Mouse (Mus musculus) layer of hippocampus, adult 11-12 months (tissue): ENCODE data around the gene Sel1l3.

Experiments
- DNase-seq: peaks from one replicate; pipeline ENCODE4 v3.0.0; 2022; ENCODE audit warnings: low spot score

The Sel1l3 gene

DNA sequence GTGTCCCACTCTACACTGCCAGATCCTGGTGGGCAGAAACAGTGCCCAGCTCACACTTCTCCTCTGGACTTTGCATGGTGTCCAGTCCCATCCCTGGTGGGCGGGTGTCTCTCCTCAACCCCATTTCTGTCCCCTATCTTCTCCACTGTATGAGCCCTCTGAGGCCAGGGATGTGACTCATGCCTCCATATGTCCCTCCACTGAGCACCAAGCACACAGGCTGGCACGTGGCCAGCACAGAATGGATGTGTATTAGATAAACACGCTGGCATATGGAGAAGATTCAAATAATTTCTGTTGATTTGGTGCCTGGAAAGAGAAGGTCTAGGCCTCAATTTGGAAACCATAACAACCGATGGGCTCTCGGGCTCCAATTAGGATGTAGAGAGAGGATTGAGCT lies 71.1 kb downstream of the Sel1l3 start:
- peak; percentile 81 for DNase-seq

DNA sequence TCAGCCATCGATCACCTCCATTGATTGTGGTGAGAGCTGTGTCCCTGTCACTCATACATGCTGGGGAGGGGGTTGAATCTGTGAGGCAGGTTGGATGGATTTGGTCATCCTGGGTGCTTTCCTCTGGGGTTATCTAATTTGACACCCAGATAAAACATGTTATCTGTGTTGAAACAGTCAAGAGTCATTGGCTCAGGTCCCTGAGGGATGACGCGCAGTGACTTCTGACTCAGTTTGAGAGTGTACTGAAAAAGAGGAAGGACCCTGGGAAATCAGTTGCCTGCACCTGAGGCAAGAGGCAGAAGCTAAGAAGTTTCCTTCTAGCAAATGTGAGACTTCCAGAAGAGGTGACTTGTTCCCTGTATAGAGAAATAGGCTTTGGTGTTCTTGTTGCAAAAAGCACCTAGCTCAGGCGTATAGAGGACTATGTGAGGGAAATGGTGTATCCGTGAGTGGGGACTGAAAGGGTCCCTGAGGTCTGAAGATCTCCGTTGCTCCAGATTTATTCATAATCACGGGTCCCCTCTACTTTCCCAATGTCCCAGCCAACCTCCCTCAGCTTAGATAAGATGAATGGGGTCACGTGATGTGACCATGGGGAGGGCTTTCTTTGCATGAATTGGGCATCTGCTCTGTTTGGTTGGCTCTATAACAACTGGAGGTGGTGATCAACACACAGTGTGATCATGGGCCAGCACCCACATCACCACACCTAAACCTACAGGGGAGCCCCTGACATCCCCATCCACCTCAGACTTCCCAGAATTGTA lies 73.4 kb downstream of the Sel1l3 start:
- no peak for DNase-seq

DNA sequence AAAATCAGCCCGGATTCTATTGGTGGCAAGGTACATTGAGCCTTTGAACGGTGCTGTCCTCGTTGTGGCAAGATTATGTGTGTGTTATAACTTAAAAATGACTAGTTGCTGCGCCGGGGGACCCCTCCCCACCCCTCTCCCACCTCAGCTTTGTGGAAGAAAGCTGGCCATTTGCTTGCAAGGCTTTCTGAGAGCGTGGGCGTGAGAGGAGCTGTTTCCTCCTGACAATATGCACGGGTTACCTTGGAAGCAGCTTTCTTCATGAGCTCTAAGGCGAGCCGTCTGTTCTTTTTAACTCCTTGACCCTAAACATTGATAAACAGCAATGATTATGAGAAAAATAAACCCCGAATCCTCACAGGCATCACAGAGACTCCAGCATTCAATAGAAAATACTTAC lies 74.2 kb downstream of the Sel1l3 start:
- no peak for DNase-seq

DNA sequence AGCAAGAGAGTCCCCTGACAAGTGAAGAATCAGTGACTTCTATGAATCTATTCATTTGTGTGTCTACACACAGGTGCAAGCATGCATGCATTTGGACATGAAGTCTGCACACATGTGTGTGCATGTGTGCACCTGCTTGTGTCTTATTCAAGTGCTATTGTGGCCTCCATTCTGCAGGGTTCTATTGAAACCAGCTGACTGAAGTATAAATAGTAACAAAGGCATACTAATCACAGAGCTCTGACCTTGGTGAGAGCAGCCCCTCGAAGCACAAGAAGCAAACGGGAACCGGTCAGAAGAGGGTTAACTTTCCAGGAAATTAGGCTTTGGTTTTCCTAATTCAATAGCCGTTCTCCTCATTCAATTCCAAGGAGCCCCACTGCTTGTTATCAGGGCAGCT lies 74.6 kb downstream of the Sel1l3 start:
- DNase-seq: no peak

DNA sequence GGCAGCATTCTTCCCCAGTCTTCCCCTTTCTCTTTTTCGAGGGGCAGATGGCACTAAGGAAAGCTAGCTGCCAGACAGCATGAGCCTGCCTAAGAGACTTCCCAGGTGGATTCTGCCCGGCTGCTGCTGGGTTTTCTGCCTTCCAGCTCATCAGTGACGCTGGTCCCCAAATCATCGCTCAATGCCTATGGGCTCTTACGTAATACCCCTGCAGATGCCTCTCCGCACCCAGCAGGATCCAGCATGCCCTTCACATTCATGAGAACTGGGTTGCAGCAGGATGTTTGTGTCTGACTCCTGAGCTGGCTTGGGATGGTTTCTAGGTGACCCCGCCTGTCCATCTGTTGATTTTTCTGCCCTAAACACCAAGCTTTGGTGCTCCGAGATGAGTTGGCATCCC lies 75.7 kb downstream of the Sel1l3 start:
- peak; percentile 43 for DNase-seq

DNA sequence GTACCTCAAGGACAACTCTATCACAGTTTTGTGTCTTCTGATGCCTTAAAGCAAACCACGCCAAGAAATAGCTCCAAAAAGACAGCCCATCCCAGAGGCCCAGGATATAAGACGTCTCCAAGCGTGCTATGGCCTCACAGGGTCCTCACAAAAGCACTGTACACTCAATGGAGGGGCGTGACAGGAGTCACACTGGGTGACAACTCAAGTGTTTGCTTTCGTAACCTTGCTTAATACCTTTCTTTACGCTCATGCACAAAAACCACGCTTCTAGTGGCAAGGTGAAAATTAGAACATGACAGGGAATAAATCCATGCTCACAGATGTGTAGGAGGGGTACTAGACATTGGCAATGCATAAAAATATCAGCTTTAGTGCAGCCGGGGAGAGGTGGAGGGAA lies 77.7 kb downstream of the Sel1l3 start:
- DNase-seq: no peak

DNA sequence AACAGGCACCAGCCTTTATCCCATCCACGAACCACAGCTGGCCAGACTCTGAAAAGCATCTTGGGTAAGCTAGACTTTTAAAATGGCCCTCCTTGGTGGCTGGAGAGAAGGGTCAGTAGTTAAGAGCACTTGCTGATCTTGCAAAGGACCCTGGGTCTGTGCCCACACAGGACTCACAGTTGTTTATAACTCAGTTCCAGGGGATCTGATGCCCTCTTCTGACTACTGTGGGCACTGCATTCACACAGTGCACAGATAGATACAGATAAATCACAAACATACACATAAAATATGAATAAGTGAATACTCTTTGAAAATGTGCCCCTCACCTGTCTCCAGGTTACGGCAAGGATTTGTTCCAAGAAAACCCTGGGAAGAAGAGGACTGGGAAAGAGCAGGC lies 79.7 kb downstream of the Sel1l3 start:
- no peak for DNase-seq

DNA sequence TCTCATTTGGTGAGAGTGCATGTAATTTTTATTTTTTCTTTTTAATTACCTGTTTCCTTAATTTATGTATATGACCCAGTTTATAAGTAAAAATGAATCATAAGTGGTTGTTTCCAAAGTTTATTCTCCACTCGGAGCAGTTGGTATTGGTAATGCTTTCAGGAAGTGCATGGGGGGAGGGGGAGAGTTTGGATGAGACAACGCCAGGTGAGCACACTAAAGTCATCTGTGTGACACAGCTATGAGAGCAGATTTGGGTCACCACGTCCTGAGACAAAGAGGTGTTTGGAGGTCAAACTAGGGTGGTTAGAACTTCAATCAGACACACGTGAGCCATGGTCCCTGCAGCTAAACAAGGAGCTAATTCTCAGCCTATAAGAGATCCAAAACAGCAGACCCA lies 89.0 kb downstream of the Sel1l3 start:
- no peak for DNase-seq

DNA sequence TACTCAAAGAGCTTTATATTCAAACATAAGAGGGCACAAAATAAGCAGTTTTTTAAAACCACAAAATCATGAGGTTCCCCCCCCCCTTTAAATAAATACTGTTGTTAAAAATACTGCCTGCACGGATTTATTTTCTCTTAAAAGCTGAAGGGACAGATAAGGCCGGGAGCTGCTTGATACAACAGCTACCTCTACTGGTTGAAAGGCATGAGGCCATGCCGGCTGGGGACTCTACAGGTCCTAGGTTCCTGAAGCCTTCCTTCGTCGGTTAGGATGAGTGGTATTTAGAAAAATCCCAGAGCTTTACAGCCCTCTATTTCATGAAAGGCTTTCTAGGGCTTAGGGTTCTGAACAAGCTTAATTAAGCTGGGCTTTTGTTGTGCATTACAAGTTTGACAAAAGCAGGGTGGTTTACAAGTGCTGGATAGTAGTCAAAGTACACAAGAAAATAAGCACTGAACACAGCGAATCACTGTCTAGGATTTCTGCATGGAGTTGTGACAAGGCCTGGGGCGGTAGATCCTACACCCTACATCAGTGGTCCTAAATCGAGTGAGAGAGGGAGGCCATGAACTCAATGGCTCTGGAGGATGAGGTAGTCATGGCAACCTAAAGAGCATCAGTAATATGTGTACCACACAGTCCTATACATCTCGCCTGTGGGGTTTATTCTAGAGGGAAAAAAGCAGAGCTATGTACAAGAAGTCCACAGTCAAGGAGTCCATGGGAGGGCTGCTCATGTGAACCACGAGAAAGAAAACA lies 90.0 kb downstream of the Sel1l3 start:
- peak; percentile 57 for DNase-seq

DNA sequence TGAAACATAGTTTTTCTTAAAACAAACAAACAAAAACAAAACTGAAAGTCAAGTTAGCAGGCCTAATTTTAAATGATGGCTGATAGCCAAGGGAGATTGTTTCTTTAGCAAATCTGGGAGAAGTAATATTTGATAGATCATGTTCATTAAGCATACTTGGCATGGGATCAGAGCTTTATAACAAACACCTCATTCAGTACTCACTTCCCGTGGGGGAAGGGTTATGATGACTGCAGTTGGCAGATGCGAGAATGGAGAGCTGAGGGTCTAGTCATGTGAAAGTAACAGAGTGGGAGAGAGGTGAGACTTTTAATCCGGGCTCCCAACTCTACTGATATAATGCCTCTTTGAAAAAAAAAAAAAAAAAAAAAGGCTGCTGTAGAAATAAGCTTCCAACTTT lies 94.0 kb downstream of the Sel1l3 start:
- DNase-seq: no peak

DNA sequence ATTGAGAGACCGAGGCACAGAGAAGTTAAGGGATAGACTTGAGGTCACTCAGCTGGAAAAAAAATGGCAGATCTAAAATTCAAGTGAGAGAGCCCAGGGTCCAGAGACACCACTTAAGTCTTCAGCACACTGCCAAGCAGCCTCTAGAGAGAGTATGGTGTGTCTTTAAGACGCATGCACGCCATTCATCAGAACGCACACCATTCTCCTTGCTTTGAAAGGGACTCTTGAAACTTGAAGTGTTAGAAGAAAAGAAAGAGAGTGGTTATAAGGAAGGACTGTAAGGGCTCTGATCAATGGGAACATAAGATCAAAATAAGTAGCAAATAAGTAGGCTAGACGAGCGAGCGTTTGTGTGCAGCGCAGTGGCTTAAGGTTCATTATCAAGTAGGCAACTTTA lies 95.5 kb downstream of the Sel1l3 start:
- no peak for DNase-seq

DNA sequence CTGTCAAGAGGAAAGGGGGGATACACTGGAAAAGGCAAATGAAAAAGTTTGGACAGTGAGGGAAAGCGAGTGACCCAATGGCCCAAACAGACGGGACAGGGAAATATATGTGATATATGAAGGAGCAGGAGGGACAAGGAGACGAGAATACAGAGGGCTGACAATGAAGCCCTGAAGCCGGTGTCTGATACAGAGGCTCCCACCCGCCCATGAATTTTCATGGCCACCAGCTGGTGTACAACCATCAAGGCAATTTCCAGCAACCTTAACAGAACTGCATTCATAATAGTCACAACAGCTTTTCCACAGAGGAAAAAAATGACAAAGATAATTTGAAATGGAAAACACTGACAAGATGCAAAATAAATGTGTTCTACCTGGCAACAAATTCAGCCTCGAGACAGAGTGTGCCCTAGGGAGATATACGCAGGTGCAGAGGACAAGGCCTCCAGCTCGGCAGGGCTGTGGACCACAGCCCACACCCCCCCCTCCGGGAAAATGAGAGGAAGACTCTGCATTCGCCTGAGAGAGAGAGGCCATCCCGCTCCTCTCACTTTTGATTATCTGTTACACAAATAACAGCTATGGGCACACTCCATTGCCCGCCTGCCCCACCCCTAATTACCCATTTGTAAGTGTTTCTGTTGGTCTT lies 99.0 kb downstream of the Sel1l3 start:
- no peak for DNase-seq

DNA sequence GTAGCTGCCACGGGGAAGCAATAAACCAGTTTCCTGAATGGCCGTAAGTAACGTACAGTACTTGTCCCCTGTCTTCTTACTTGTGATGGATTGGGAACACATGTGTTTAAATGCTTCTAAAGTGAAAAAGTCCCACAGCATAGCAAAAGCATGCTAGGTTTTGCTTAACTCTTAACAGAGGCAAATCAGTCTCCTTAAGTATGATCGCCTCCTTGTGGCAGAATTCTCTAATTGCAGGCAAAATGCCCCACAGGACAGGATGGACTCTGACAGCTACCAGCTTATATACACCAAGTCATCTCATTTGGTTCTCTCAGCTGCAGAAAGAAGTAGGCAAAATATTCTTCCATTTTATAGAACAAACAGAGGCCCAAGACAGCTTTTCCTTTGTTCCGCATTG lies 100.8 kb downstream of the Sel1l3 start:
- no peak for DNase-seq

DNA sequence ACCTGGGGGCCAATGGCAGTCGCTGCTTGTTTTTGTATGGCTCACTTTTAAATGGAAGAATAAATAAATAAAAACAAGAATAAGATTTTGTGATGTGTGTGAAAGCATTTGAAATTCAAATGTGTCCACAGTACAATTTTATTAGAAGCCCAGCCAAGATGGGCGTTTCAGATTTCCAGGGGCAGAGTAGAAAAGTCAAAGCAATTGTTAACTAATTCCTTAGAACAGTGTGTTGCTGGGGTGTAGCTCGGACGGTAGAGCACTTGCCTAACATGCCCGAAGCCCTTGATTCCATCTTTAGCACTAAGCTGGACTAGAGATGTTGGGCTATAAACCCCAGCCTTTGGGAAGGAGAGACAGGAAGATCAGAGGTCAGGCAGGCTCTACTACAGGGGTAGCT lies 102.7 kb downstream of the Sel1l3 start:
- no peak for DNase-seq

DNA sequence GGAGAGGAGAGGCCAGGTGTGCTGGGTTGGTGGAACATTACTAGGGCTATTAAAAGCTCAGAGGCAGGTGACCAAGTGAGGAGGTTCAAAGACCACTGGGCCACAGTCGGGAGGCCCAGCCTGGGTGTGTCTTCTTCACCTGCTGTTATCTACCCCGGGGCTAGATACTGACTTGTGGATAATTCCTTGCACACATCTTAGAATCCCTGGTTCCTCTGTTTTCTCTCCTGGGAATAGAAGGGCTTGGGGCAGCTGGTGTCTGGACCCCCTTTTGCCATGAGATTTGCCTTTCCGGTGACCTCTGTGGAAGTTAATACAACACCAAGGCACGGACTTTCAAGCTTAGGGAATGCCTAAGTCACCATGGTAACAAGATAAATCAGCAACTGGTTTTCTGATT lies 103.5 kb downstream of the Sel1l3 start:
- DNase-seq: no peak

DNA sequence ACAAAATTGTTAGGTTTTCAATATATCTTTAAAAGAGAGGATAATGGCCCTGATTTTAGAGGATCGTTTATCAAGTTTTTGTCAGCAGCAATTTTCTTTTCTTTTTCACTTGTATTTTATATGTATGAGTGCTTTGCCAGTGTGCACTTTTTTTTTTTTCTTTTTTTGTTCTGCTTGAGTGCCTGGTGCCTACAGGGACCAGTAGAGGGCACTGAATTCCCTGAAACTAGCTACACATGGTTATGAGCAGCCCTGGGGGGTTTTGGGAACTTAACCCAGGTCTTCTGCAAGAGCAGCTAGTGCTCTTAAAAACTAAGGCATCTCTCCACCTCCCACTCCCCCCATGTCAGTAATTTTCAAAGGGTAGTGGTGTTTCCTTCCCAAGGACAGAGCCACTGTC lies 105.1 kb downstream of the Sel1l3 start:
- DNase-seq: no peak

DNA sequence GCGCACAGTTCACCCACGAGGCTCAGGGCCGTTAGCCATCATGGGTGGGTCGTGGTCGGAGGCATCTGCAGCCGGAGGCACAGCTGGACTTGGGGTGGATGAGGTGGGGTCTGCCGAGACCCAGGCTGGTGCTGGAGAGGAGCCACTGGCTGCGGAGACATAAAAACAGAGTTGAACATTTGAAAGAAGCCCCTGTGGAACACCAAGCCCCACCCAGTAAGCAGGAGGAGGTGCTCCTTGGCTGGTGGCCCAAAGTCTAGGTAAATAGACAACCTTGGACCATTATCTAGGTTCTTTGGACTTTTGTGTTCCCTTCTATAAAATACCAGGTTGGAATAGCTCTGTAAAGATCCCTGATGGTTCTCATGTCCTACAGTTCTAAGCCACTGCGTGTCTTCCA lies 105.7 kb downstream of the Sel1l3 start:
- DNase-seq: no peak

DNA sequence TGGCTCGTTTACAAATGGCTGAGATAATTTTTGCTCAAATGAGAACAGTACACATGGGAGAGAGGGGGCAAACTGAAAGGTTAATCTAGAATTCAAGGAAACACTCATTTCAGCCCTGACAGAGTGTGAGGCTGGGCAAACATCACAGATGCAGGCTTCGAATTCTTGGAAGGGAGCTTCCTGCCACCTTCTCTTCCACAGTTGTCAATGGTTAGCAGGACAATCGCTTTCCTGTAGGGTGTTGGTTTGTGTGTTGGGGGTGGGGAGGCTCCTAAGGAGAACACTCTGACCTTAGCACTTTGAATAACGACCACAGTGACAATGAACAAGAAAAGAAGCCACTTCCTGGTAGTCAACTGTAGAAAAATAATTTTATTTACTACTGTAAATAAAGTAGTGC lies 107.0 kb downstream of the Sel1l3 start:
- DNase-seq: no peak

DNA sequence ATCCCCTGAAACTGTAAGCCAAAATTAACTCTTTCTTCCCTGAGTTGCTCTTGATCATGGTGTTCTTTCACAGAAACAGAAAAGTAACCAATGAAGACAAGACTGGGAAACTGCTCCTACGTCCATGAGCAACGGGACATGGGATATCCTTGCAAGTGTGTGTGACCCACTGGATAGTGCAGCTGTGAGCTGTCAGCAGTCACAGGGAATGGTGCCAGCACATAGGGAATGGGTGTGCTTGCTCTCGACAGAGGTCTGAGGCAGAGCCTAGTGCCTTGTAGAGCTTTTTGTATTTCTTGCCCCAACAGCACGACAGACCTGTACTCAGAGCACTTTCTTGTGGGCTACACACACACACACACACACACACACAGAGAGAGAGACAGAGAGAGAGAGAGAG lies 107.6 kb downstream of the Sel1l3 start:
- no peak for DNase-seq

DNA sequence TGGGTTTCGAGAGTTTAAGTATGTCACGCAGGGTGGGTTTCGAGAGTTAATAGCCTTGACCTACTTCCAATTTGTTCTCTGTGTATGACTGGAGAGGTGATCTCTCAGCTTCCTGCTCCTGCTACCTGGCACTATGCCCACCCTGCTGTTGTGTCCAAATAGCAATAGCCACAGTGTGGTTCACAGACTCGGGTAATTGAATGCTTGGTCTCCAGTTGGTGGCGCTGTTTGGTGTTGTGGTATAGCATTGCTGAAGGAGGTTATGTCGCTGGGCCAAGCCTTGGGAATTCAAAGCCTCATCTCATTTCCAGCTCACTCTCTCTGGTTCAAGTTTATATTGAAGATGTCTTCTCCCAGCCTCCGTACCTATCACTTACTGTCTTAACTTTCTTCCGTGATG lies 108.0 kb downstream of the Sel1l3 start:
- no peak for DNase-seq

DNA sequence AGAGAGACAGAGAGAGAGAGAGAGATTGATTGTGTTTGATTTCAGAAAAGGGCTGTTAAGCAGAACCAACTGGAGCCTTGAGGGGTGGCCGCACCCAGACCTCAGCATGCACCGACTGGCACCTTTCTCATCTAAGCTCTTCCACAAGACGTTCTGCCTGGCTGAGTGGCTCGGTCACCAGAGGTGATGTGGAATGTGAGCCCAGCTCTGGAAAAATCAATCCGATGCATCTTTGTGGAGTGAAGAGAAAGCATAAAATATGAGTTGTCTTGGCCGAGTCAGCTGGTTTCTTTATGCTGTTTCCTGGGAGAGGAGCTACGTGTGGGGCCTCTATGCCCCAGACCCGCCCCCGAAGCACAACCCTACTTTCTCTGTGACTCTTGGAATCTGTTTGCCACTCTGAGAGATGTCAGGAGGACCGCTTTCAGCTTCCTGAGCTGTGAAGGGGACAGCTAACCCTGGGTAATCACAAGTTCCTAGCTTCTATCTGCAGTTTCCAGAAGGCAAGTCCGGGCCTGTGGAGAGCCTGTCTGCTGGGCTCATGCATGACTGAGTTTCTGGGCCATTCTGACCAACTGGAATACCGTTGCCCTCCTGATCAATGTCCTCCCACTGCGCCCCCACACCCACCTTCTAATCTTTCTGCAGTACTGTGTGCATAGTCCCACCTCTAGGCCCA lies 109.4 kb downstream of the Sel1l3 start:
- no peak for DNase-seq

DNA sequence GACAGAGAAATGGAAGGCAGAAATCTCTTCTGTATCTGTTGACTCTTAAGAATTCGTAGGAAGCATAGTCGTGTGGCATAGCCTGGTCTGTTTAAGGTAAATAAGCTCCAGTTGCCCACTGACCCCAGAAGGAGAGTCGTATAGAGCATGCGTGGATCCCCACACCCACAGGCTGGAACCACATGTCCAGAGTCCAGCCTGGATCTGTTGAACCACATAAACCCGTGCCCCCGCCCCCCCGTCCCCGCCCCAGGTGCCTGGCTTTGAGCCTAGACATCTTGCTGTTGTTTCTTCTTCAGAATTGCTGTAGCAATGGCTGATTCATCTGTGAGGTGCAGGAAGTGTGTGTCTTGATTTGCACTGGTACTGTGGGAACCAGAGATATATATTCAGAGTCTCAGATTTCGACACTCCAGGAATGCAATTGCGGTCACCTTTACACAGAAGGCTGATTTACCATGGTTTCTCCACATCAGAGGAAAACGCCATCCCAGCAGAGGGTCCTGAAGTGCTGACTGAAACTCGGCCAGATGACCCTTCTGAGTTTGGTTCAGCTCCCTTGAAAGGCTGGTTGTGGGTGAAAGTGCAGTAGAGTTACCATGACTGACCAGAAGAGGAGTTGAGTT lies 111.8 kb downstream of the Sel1l3 start:
- no peak for DNase-seq
